In the genomic region with DNA sequence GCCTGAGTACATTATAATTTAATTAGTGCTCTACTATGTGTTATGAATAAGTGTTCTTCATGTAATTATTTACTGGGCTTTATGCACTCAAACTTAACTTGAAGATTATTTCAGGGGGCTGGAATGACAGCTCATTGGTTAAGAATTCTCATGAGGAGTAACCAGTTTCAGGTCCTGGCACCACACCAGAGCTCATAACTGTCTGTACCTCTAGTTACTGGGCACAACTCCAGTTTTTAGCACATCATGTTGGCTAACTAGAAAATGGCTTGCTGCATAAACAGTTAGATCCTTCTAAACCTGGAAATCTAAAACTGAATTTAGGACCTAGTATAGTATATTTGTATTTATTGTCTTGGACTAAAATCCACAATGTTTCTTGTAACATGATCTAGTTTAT, we compare ENCODE assay signal across 13 mouse cellular contexts.
"Had no signal": no experiment of that assay in that cellular context is flagged by ENCODE, and none has a peak within 500 bp of the region (broad histone marks: within the 10 kb centered on the region; RNA-seq: fewer than 3 reads in every experiment).

No protein-coding gene starts in this region.

- H3K9ac ChIP-seq: liver, embryonic 15.5 days; midbrain, embryonic 15.5 days; stomach, embryonic 15.5 days had no signal

- H3K27ac ChIP-seq: layer of hippocampus, adult 2 months; liver, embryonic 15.5 days; midbrain, embryonic 10.5 days; midbrain, embryonic 15.5 days; stomach, embryonic 15.5 days had no signal

- ATAC-seq: lung, postnatal 0 days; midbrain, embryonic 15.5 days had no signal

- H3K4me2 ChIP-seq: liver, embryonic 15.5 days; midbrain, embryonic 15.5 days; stomach, embryonic 15.5 days had no signal

- H3K4me1 ChIP-seq: liver, embryonic 15.5 days; midbrain, embryonic 10.5 days; midbrain, embryonic 15.5 days; stomach, embryonic 15.5 days had no signal

- H3K27me3 ChIP-seq: liver, embryonic 15.5 days; midbrain, embryonic 15.5 days; stomach, embryonic 15.5 days had no signal

- H3K4me3 ChIP-seq: layer of hippocampus, adult 2 months; liver, embryonic 15.5 days; midbrain, embryonic 10.5 days; midbrain, embryonic 15.5 days; stomach, embryonic 15.5 days had no signal

- H3K36me3 ChIP-seq: liver, embryonic 15.5 days; midbrain, embryonic 10.5 days; midbrain, embryonic 15.5 days; stomach, embryonic 15.5 days had no signal

- DNase-seq: kidney, adult 11 months; kidney, postnatal 10 days; kidney, postnatal 4 days; lung, adult 2 months; lung, postnatal 36 days; right cerebral cortex, postnatal 14 days; thymus, postnatal 36 days had no signal

- H3K9me3 ChIP-seq: liver, embryonic 15.5 days; midbrain, embryonic 10.5 days; midbrain, embryonic 15.5 days; stomach, embryonic 15.5 days had no signal
